Mouse (Mus musculus) ES-Bruce4 (cell line): ENCODE measurements at regions not wholly inside any gene's neighbourhood (a gene's known extent, or its start where the extent isn't known, plus 50 kb on each side); places are given as distances from the start of the nearest gene placed in this dataset.
A peak's percentile ranks its signal among the peaks of the same experiment; 100 is the strongest.

Experiments
- H3K27ac ChIP-seq: 2 replicates; pipeline ENCODE4 v1.5.1; 2012; ENCODE audit warnings: low read length, inconsistent platforms; ENCODE audit not compliant: insufficient read depth
- H3K27me3 ChIP-seq: 2 replicates; pipeline ENCODE4 v1.6.1; 2012; ENCODE audit warnings: mild to moderate bottlenecking, low read length, inconsistent platforms; ENCODE audit not compliant: control insufficient read depth, poor library complexity, insufficient read depth, severe bottlenecking
- H3K36me3 ChIP-seq: 2 replicates; pipeline ENCODE4 v1.6.1; 2012; ENCODE audit warnings: inconsistent platforms, mild to moderate bottlenecking, low read length, moderate library complexity; ENCODE audit not compliant: control insufficient read depth, poor library complexity, insufficient read depth, severe bottlenecking
- H3K4me1 ChIP-seq: one replicate; pipeline ENCODE4 v1.8.1; 2011; ENCODE audit warnings: low read length; ENCODE audit not compliant: control insufficient read depth, insufficient read depth
- H3K4me3 ChIP-seq: 2 replicates; pipeline ENCODE4 v1.5.1; 2011; ENCODE audit warnings: low read depth, mild to moderate bottlenecking, low read length
- H3K9ac ChIP-seq: 2 replicates; pipeline ENCODE4 v1.6.1; 2012; ENCODE audit warnings: low read depth, mild to moderate bottlenecking, inconsistent platforms; ENCODE audit not compliant: poor library complexity, severe bottlenecking
- H3K9me3 ChIP-seq: replicated peaks from 2 replicates; pipeline ENCODE4 v1.6.1; 2012; ENCODE audit warnings: mild to moderate bottlenecking, low read length, inconsistent platforms; ENCODE audit not compliant: control insufficient read depth, poor library complexity, insufficient read depth, severe bottlenecking
- CTCF ChIP-seq: IDR thresholded peaks from one replicate; pipeline ENCODE4 v1.8.1; 2011; ENCODE audit warnings: low read depth, low read length
- EP300 ChIP-seq: IDR thresholded peaks from 2 replicates; pipeline ENCODE4 v1.6.1; 2011; ENCODE audit warnings: low read depth, low read length; ENCODE audit not compliant: insufficient read depth
- POLR2A ChIP-seq: IDR thresholded peaks from one replicate; pipeline ENCODE4 v1.8.1; 2011; ENCODE audit warnings: low read length; ENCODE audit not compliant: insufficient read depth

- H3K27me3 ChIP-seq, result no peaks in the 10 kb centered on the region
- H3K9me3 ChIP-seq, result no peaks in the 10 kb centered on the region
- TF ChIP-seq POLR2A (no peak), EP300 (no peak), CTCF (no peak)
These were observed 295.6 kb upstream of the Veph1 start for GRCm38 (mm10) chr3:66592259-66592658.

GRCm38 (mm10) chr3:66590775-66591174 lies 294.1 kb upstream of the Veph1 start:
- Histone ChIP-seq H3K27ac (no peak overlapping the region), H3K9ac (no peak overlapping the region), H3K9me3 (no peaks in the 10 kb centered on the region), H3K4me1 (no peaks in the 10 kb centered on the region), H3K4me3 (no peak overlapping the region), H3K27me3 (no peaks in the 10 kb centered on the region), H3K36me3 (no peaks in the 10 kb centered on the region)
- peak; percentile 55 for TF ChIP-seq CTCF
- no peak for TF ChIP-seq EP300

More at GRCm38 (mm10) chr3:66592259-66592658, 295.6 kb upstream of the Veph1 start:
- Histone ChIP-seq H3K4me1 (no peaks in the 10 kb centered on the region), H3K9ac (no peak overlapping the region), H3K36me3 (no peaks in the 10 kb centered on the region), H3K27ac (no peak overlapping the region), H3K4me3 (no peak overlapping the region)

- Histone ChIP-seq H3K36me3 (no peaks in the 10 kb centered on the region), H3K9ac (no peak overlapping the region), H3K27me3 (no peaks in the 10 kb centered on the region), H3K9me3 (no peaks in the 10 kb centered on the region), H3K4me1 (no peaks in the 10 kb centered on the region), H3K4me3 (no peak overlapping the region), H3K27ac (no peak overlapping the region)
- no peak for TF ChIP-seq CTCF
- no peak for TF ChIP-seq EP300
- TF ChIP-seq POLR2A, result no peak
These were observed 292.8 kb upstream of the Veph1 start for GRCm38 (mm10) chr3:66589483-66589882.

GRCm38 (mm10) chr3:66584831-66585230 lies 288.2 kb upstream of the Veph1 start:
- H3K9ac ChIP-seq, result no peak overlapping the region
- no peak for TF ChIP-seq EP300
- TF ChIP-seq CTCF, result no peak
- no peak for TF ChIP-seq POLR2A
- no peaks in the 10 kb centered on the region for H3K27me3 ChIP-seq
- H3K4me3 ChIP-seq, result no peak overlapping the region
- H3K36me3 ChIP-seq, result no peaks in the 10 kb centered on the region
- H3K9me3 ChIP-seq, result no peaks in the 10 kb centered on the region
- H3K4me1 ChIP-seq, result no peaks in the 10 kb centered on the region
- H3K27ac ChIP-seq, result no peak overlapping the region

- no peaks in the 10 kb centered on the region for H3K27me3 ChIP-seq
- no peaks in the 10 kb centered on the region for H3K4me1 ChIP-seq
- H3K4me3 ChIP-seq, result no peak overlapping the region
- no peak overlapping the region for H3K27ac ChIP-seq
- no peak overlapping the region for H3K9ac ChIP-seq
- H3K36me3 ChIP-seq, result no peaks in the 10 kb centered on the region
- no peaks in the 10 kb centered on the region for H3K9me3 ChIP-seq
- TF ChIP-seq EP300, result no peak
- TF ChIP-seq CTCF, result no peak
- TF ChIP-seq POLR2A, result no peak
These were observed 287.5 kb upstream of the Veph1 start for GRCm38 (mm10) chr3:66584101-66584500.

- Histone ChIP-seq H3K27ac (no peak overlapping the region), H3K9ac (no peak overlapping the region), H3K36me3 (no peaks in the 10 kb centered on the region), H3K27me3 (no peaks in the 10 kb centered on the region), H3K4me1 (no peaks in the 10 kb centered on the region), H3K4me3 (no peak overlapping the region), H3K9me3 (no peaks in the 10 kb centered on the region)
- TF ChIP-seq CTCF, result no peak
- TF ChIP-seq POLR2A, result no peak
- TF ChIP-seq EP300, result no peak
These were observed 280.0 kb upstream of the Veph1 start for GRCm38 (mm10) chr3:66576659-66577058.

- Histone ChIP-seq H3K27me3 (no peaks in the 10 kb centered on the region), H3K4me1 (no peaks in the 10 kb centered on the region), H3K4me3 (no peak overlapping the region), H3K9me3 (no peaks in the 10 kb centered on the region), H3K27ac (no peak overlapping the region), H3K9ac (no peak overlapping the region), H3K36me3 (no peaks in the 10 kb centered on the region)
- TF ChIP-seq CTCF (no peak), EP300 (no peak), POLR2A (no peak)
These were observed 277.7 kb upstream of the Veph1 start for GRCm38 (mm10) chr3:66574321-66574720.
